Mouse (Mus musculus) heart, embryonic 10.5 days (tissue): ENCODE results near the gene Abca4. TPM values are rescaled to one million over a fixed set of nuclear protein-coding genes. Genes with fewer than 3 reads are reported as not detected.

Source experiments
- DNase-seq: peaks from one replicate; pipeline ENCODE4 v3.0.0-alpha.2; 2017; ENCODE audit warnings: low spot score
- H3K27ac ChIP-seq: fragments of 300-500 bp; sonication (generic); 2 replicates; pipeline ENCODE4 v1.5.1; 2016; ENCODE audit warnings: mild to moderate bottlenecking
- H3K27me3 ChIP-seq: fragments of 300-500 bp; sonication (generic); 2 replicates; pipeline ENCODE4 v1.6.1; 2016; ENCODE audit warnings: mild to moderate bottlenecking; ENCODE audit not compliant: poor library complexity, insufficient read depth, severe bottlenecking
- H3K36me3 ChIP-seq: fragments of 300-500 bp; sonication (generic); 2 replicates; pipeline ENCODE4 v1.6.1; 2016; ENCODE audit warnings: mild to moderate bottlenecking, moderate library complexity
- H3K4me1 ChIP-seq: fragments of 300-500 bp; sonication (generic); 2 replicates; pipeline ENCODE4 v1.6.1; 2016; ENCODE audit warnings: mild to moderate bottlenecking
- H3K4me3 ChIP-seq: fragments of 300-500 bp; sonication (generic); 2 replicates; pipeline ENCODE4 v1.5.1; 2016; ENCODE audit warnings: mild to moderate bottlenecking, moderate library complexity
- H3K9me3 ChIP-seq: fragments of 300-500 bp; sonication (generic); 2 replicates; pipeline ENCODE4 v1.6.1; 2016; ENCODE audit warnings: mild to moderate bottlenecking, moderate library complexity
- WGBS: fragments of 180-500 bp; shearing (Covaris S2); methylation state at CpG from one replicate; pipeline ENCODE4 v1.1.7; 2016; 5-methylcytosine and 5-hydroxymethylcytosine counted together
- polyA plus RNA-seq: library from polyadenylated mRNA; unstranded; fragments of >200 nt; fragmentation: Nextera tagmentation; extraction: Ambion mirVana; gene quantifications from 2 replicates; pipeline ENCODE4 v1.2.1, GENCODE M21; 2016

The Abca4 gene
- 7.1 and 8.5 TPM in 2 replicates for polyA plus RNA-seq

DNA sequence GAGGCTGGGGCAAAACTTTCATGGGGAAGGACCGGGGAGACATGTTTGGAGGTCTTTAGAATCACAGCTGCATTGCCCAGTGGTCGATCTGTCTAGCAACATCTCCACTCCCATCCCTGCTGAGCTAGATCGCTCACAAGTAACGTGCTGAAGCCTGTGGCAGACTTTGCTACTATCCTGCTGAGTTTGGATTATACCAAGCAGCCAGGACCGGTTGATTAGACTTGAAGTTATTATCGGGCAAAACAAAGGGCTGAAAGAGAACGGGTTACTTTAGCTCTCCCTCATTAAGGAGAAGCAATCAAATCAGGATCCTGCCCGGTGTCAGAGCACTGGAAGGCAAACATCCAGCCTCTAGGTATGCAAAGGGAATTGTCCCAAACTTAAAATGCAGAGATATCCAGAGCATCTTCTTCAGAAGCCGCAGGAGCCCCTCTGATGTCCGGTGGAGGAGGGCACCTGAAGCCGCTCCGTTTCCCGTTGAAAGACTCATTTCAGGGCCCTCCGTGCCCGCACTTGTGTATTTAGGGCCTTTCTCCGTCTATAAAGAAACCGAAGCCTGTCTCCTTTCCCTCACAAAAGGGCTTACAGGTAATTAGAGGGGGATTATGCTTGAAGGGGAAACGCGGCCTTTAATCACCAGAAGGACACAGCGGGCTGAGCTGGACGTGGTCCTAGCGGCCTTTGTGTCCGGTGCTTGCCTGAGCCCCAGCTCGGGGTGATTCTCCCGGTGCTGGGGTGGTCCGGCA, at the start of gene Abca4:
Gene Abca4, plus strand, starts transcription at position 645 of the 749 bp plus-strand sequence.
- Histone ChIP-seq H3K27me3 (peaks cover 10% of the 10 kb centered on the region; the same call in 1 of the 2 replicates), H3K9me3 (no peaks in the 10 kb centered on the region), H3K4me3 (peak within 1 kb of the TSS; percentile 35), H3K36me3 (no peaks in the 10 kb centered on the region), H3K27ac (peak within 1 kb of the TSS; percentile 85), H3K4me1 (peaks cover 66% of the 10 kb centered on the region)
- DNase-seq: no peak
- 10% methylated on average over 26 of the region's 26 CpGs for WGBS

DNA sequence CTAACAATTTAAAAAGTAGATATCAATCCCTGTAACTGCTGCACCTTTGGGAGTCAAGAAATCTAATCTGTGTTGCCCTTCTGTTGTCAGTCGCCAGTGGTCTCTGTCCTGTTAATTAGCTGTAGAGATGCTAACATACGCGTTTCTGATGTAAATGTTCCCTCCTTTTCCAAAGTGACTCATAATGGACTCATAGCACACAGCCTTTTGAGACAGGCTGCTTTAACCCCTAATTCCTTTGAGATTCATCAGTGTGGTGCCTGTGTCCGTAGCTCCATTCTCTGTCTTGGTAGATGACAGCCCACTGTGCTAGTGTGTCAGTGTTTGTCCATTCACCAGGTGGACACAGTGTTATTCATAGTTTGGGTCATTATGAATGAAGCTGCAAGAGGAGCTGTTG, 49.1 kb upstream of the Abca4 start:
- 85% methylated on average over 4 of the region's 4 CpGs for WGBS
- Histone ChIP-seq H3K9me3 (no peaks in the 10 kb centered on the region), H3K27ac (no peak overlapping the region), H3K4me1 (peaks cover 8% of the 10 kb centered on the region), H3K36me3 (peaks cover 76% of the 10 kb centered on the region), H3K27me3 (no peaks in the 10 kb centered on the region), H3K4me3 (no peak overlapping the region)
- DNase-seq: no peak

DNA sequence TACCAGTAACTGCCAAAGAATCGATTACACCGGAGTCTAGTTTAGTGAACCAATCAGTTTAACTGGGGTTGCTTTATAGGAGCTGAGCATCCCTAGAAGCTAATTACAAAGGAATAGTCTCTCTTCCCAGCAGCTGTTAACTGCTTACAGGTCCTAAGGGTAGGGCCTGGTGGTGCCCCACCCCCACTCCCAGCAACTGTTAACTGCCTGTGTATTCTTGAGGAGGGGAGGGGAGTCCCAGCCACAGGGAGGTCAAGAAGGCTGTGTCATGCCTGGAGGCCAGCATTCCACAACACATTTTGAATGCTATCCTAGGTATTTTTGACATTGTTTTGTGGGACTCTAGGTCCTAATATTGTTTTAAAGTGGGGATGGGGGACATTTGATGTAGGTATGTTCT, 44.3 kb upstream of the Abca4 start:
- DNase-seq: no peak
- no peak overlapping the region for H3K4me3 ChIP-seq
- H3K27ac ChIP-seq: no peak overlapping the region
- H3K27me3 ChIP-seq: no peaks in the 10 kb centered on the region
- peaks cover 12% of the 10 kb centered on the region for H3K4me1 ChIP-seq
- 85% methylated on average over 2 of the region's 2 CpGs for WGBS
- peaks cover 66% of the 10 kb centered on the region for H3K36me3 ChIP-seq
- no peaks in the 10 kb centered on the region for H3K9me3 ChIP-seq

DNA sequence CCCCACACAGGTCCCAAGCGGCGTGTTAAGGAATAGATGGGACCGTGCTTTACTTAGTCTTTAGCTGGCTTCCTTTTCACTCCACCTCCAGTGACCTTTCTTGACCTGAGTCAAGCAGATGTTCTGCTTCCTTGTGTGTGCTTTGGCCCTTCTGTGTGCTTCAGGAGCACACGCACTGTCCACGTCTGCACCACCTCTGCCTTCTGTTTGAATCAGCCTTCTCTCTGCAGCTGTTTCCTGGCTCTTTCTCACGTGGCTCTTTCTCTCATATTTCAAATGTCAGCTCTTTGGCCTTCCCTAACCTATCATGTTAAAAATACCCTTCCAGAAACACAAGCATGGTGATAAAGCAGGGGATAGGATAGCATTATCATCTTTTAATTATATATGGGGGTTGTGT, 42.7 kb upstream of the Abca4 start:
- WGBS: 78% methylated on average over 6 of the region's 6 CpGs
- Histone ChIP-seq H3K27me3 (no peaks in the 10 kb centered on the region), H3K27ac (no peak overlapping the region), H3K4me1 (peaks cover 12% of the 10 kb centered on the region), H3K36me3 (peaks cover 59% of the 10 kb centered on the region), H3K9me3 (no peaks in the 10 kb centered on the region), H3K4me3 (no peak overlapping the region)
- DNase-seq: no peak

DNA sequence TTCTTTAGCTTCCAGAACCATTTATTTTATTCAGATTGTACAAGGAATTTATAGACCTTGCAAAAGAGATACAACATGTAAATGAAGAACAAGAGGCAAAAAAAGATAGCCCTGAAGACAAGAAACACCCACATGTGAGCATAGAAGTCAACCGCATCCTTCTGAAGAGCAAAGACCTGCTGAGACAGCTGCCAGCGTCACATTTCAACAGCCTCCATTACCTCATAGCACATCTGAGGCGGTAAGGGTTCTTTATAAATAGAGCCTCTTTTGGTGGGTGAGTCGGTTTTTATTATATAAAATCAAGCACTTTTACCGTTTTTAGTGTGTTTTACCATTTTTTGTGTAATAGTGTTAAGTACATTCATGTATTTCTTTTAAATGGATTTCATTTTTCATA, 34.4 kb upstream of the Abca4 start:
- peaks cover 91% of the 10 kb centered on the region for H3K36me3 ChIP-seq
- no peak for DNase-seq

DNA sequence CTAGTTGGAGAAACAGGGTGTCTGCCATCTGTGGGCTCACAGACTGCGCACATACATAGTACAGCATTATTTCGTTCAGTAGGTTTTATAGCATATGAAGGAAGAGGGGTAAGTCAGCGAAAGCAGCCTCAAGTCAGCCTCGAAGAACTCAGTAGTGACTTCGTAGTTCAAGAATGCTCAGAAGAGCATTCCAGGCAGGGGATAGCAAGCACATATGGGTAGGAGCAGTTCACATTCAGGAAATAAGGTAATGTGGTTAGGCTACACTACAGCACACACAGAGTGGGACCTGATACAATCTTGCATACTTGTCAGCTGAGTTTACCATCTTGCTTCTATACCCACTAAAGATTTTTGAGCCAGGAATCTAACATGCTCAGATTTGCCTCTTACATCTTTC, 34.0 kb upstream of the Abca4 start:
- peaks cover 93% of the 10 kb centered on the region for H3K36me3 ChIP-seq
- no peaks in the 10 kb centered on the region for H3K4me1 ChIP-seq
- H3K27ac ChIP-seq: no peak overlapping the region
- no peaks in the 10 kb centered on the region for H3K27me3 ChIP-seq
- WGBS: 70% methylated on average over 5 of the region's 5 CpGs
- H3K4me3 ChIP-seq: no peak overlapping the region
- DNase-seq: no peak
- no peaks in the 10 kb centered on the region for H3K9me3 ChIP-seq

More for the DNA sequence above, 34.4 kb upstream of the Abca4 start:
- Histone ChIP-seq H3K4me3 (no peak overlapping the region), H3K27me3 (no peaks in the 10 kb centered on the region), H3K9me3 (no peaks in the 10 kb centered on the region), H3K4me1 (no peaks in the 10 kb centered on the region), H3K27ac (no peak overlapping the region)
- 85% methylated on average over 5 of the region's 5 CpGs for WGBS

DNA sequence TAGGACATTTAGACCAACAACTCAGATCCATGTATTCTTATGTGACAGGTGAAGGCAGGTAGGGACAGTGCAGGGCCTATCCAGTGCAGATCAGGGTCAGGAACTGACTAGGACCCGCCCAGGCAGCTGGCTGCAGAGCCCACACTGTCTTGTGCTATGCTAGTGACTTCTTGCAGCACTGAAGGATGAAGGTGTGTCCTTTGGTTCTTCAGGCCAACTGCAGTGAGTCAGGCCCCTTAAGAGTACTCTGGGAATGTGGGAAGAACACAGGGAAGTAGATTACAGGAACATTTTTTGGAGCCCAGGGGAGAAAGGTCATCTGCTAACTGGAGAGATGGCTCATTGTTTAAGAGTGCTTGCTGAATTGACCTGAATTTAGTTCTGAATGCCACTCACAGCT, 31.8 kb upstream of the Abca4 start:
- Histone ChIP-seq H3K36me3 (peaks cover 93% of the 10 kb centered on the region), H3K27me3 (no peaks in the 10 kb centered on the region)
- 63% methylated on average over 1 of the region's 1 CpGs for WGBS

DNA sequence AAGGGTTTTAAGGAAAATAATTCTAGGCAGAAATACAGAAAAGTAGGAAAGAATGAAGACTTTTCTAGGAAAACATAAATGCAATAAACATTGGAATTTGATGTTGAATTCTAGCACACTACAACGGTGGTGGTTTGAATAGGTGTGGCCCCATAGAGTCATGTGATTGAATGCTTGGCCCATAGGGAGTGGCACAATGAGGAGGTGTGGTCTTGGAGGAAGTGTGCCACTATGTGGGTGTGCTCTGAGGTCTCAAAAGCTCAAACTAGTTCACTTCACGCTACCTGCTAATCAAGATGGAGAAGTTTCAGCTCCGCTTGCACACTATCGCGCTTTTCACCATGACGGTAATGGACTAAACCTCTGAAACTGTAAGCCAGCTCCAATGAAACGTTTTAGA, 25.8 kb upstream of the Abca4 start:
- H3K27ac ChIP-seq: no peak overlapping the region
- H3K27me3 ChIP-seq: no peaks in the 10 kb centered on the region
- peaks cover 44% of the 10 kb centered on the region for H3K36me3 ChIP-seq
- no peaks in the 10 kb centered on the region for H3K4me1 ChIP-seq
- 92% methylated on average over 7 of the region's 7 CpGs for WGBS
- H3K4me3 ChIP-seq: no peak overlapping the region
- peak; percentile 68 for DNase-seq
- H3K9me3 ChIP-seq: no peaks in the 10 kb centered on the region

More for the DNA sequence above, 31.8 kb upstream of the Abca4 start:
- no peak for DNase-seq
- Histone ChIP-seq H3K4me3 (no peak overlapping the region), H3K4me1 (no peaks in the 10 kb centered on the region), H3K27ac (no peak overlapping the region), H3K9me3 (no peaks in the 10 kb centered on the region)

DNA sequence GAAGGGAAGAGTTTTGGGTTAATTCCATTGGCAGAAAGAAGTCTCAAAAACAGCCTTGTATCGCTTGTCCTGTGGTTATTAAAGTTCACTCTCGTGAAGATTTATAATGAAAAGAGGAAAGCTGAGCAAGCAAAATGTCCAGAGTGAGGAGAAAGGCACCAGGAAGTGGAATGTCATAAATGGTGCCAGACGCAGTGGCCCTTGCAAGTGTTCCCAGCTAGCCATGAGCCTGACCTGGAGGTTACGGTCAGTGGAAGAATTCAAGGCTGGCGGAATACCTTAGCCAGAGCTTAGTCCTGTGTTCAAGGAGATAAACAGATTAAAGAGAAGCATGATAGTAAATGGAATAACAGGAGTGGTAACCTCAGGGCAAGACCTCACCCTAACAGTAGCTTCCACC, 25.1 kb upstream of the Abca4 start:
- Histone ChIP-seq H3K36me3 (peaks cover 38% of the 10 kb centered on the region), H3K27ac (no peak overlapping the region), H3K4me1 (no peaks in the 10 kb centered on the region), H3K9me3 (no peaks in the 10 kb centered on the region), H3K27me3 (no peaks in the 10 kb centered on the region), H3K4me3 (no peak overlapping the region)
- WGBS: 86% methylated on average over 5 of the region's 5 CpGs
- peak; percentile 61 for DNase-seq

DNA sequence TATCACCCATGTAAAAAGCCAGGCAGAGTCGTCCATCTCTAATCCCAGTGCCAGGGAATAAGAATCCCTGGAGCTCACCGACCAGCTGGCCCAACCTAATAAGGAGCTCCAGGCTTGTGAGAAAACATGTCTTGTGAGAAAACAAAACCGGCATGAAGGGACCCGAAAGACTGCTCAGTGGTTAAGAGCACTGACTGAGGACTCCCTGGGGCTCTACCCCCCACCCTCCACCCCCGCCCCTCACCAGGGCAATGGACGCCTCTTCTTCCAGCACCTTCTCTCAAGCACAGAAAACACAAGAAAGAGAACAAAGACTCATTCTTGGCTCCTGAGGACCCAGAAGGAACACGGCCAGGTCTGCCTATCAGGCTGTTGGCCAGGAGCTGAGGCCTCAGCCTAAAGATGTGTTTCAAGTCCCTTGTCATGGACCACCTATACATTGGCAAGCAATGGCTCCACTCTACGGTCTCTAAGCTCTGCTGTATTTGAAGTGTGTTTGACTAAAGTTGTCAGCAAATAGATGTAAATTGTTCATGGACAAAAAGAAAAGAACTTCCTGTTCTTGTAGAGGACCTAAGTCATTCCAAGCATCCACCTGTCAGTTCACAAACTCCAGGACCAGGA, 23.1 kb upstream of the Abca4 start:
- WGBS: 89% methylated on average over 8 of the region's 8 CpGs
- Histone ChIP-seq H3K4me3 (no peak overlapping the region), H3K27me3 (no peaks in the 10 kb centered on the region), H3K9me3 (no peaks in the 10 kb centered on the region), H3K27ac (peak overlapping the region; percentile 36; the same call in 1 of the 2 replicates), H3K4me1 (no peaks in the 10 kb centered on the region), H3K36me3 (peaks cover 22% of the 10 kb centered on the region)
- peak; percentile 70 for DNase-seq

DNA sequence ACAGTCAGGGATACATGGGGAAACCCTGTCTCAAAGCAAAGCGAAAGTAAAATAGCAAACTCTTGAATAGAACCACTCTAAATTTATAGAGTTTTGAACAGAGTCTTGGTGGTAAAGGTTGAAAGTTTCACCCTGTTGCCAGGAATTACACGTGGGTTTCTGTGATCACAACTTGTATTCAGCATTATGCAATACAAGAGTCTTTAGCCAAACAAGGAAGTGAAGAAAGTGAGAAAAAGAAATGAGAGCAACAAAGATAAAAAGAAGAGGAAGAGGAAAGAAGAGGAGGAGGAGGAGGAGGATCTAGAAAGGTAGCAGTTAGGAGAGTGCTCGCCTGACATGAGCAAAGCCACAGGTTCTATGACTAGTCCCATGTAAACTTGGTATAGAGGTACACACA, 21.9 kb upstream of the Abca4 start:
- Histone ChIP-seq H3K4me3 (no peak overlapping the region), H3K27ac (no peak overlapping the region), H3K27me3 (no peaks in the 10 kb centered on the region), H3K36me3 (peaks cover 10% of the 10 kb centered on the region), H3K4me1 (peaks cover 8% of the 10 kb centered on the region; the same call in 1 of the 2 replicates), H3K9me3 (no peaks in the 10 kb centered on the region)
- peak; percentile 5 for DNase-seq
- 87% methylated on average over 3 of the region's 3 CpGs for WGBS

DNA sequence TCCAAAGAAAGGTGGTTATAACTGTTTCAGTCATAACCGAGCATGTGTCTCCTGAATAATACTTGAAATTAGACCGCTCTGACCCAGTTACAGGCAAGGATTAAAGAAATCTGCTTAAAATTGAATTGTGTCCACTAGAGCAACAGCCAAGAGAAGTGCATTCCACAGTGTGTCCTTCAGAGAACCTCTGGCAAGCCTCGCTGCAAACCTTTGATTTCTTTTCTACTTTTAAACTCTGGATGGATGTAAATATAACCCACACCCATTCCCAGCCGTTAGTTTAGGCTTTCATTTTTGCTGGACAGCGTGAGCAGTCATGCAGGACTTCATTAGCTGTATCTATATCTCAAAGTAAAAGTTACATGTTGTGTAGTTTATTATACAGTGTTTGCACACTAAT, 17.6 kb upstream of the Abca4 start:
- Histone ChIP-seq H3K4me3 (no peak overlapping the region), H3K36me3 (no peaks in the 10 kb centered on the region), H3K27me3 (no peaks in the 10 kb centered on the region), H3K9me3 (no peaks in the 10 kb centered on the region), H3K27ac (peak overlapping the region; percentile 70; the same call in 1 of the 2 replicates), H3K4me1 (peaks cover 16% of the 10 kb centered on the region; the same call in 1 of the 2 replicates)
- WGBS: 61% methylated on average over 5 of the region's 5 CpGs
- no peak for DNase-seq

DNA sequence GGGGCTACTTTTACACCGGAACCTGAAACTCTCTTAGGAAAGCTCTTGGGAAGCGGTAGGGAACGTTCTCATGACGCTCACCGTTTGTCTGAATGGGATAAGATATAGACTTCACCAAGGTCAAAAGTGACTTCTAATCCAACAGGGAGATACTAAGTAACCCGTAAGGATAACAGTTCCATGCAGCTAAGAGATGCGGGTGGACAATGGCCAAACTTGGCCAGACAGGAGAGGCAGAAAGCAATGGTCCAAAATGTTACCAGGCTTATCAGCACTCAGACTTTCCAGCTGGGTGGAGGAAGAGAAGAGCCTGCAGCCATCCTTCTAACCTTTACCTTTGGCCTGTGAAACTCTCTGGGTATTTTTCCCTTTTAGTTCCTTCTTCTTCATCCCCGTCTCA, 16.5 kb upstream of the Abca4 start:
- Histone ChIP-seq H3K27ac (no peak overlapping the region), H3K27me3 (no peaks in the 10 kb centered on the region), H3K4me1 (peaks cover 16% of the 10 kb centered on the region; the same call in 1 of the 2 replicates), H3K36me3 (no peaks in the 10 kb centered on the region), H3K9me3 (no peaks in the 10 kb centered on the region), H3K4me3 (no peak overlapping the region)
- no peak for DNase-seq
- 59% methylated on average over 8 of the region's 8 CpGs for WGBS
